Mouse (Mus musculus): Measurements from ENCODE around the gene Lyl1.

The Lyl1 gene

GRCm38 (mm10) chr8:84722850-84723570 lies 21.8 kb downstream of the Lyl1 start, which contains the start of gene G430095P16Rik:
TSS of gene G430095P16Rik (plus strand) at chr8:84723007.
- DNase-seq (ENCODE audit: low spot score) = no peak

DNA sequence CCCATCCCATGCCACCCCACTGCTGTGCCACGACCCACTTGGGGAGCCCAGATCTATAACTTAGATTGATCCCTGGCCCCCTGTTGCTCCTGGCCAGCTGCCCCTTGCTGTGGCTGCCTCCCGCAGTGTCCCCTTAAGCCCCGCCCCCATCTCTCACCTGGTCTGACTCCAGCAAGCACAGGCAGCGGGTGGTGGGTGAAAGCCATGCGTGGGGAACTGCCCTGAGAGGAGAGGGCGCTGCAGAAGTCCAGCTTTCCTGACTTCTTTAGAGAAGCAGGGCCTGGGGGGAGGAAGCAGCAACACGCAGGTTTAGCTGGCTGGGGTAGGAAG lies 22.3 kb downstream of the Lyl1 start:
- DNase-seq (ENCODE audit: low spot score) = no peak

- no peak for DNase-seq (ENCODE audit: low spot score)
These were observed 23.4 kb downstream of the Lyl1 start for GRCm38 (mm10) chr8:84724683-84725082.

DNA sequence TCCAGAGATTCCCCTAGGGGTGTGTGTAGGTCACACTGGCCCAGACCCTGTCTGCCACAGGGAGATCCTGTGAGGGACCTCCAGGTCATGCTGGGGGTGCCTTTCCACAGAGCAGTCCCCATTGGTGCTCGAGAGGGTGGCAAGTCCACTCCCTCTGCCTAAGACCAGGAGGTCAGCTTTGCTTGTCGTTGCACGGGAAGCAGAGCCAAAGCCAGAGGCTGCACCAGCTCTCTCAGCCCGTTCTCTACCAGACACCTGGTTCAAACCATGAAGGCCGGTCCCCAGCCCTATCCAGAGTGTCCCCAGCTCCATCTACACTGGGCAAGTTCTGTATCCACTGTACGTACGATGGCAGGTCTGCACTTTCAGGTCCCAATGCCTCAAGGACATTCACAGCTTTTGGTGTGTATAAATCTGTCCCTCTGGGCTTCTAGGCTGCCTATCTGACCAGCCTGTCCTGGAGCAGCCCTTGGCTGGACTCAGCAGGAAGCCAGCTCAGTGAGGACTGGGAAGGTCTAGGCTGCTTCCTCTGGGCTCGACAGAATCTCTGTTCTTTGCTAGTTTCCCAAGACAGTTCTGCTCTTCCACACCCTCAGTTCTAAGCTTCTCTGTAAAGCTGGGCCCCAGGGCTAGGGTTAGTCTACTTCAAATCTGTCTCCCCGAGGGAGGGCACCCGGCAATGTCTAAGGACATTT lies 24.1 kb downstream of the Lyl1 start:
- no peak for DNase-seq (ENCODE audit: low spot score)

DNA sequence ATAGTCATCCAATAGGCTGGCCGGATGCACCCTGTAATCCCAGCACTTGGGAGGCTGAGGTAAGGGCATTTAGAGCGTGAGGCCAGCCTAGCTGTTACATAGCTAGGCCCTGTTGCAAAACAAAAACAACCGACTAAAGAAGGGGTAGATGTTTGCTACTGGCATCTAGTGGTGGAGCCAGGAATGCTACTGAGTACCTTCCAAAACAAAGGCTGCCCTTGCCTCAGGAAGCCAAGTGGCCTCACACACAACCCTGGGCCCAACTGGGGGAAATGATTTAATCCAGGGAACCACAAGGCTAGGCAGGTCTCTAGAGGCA lies 24.6 kb downstream of the Lyl1 start:
- no peak for DNase-seq (ENCODE audit: low spot score)

DNA sequence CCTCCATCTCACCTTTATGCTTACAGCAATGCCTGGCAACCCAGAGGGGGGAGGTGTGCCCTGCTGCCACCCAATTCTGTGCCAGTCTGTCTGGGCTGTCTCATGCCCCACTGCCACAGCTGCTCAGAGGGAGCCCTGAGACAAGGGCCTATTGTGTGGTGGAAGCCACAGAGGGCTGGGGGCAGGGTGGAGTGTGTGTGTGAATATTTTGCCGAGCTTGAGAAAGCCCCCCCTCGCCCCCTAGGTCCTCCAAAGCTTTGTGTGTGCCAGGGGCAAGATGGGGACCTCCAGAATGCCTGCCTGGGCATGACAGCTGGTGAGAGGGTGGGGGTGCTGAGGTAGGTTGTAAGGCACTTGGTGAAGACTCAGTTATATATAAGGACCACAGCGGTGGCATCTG lies 27.2 kb downstream of the Lyl1 start:
- DNase-seq (ENCODE audit: low spot score) = no peak

DNA sequence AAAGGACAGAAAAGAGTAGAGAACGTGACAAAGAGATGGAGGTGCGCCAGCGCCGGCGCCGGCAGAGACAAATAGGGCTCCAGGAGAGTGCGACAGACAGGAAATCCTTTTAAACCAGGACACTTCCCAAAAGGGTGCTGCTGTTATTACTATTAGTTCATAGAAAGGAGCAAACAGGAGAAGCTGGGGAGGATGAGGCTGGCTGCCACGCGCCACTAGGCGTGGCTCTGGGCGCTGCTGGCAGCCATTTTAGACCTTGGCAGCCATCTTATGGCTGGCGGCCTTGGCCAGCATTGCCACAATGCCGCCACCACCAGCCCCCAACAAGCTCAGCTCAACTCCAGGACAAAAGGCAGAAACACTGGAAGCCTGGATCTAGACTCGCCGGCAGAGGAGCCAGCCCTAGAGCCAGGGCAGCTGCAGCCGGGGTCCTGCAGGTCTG lies 28.7 kb downstream of the Lyl1 start:
- no peak for DNase-seq (ENCODE audit: low spot score)

DNA sequence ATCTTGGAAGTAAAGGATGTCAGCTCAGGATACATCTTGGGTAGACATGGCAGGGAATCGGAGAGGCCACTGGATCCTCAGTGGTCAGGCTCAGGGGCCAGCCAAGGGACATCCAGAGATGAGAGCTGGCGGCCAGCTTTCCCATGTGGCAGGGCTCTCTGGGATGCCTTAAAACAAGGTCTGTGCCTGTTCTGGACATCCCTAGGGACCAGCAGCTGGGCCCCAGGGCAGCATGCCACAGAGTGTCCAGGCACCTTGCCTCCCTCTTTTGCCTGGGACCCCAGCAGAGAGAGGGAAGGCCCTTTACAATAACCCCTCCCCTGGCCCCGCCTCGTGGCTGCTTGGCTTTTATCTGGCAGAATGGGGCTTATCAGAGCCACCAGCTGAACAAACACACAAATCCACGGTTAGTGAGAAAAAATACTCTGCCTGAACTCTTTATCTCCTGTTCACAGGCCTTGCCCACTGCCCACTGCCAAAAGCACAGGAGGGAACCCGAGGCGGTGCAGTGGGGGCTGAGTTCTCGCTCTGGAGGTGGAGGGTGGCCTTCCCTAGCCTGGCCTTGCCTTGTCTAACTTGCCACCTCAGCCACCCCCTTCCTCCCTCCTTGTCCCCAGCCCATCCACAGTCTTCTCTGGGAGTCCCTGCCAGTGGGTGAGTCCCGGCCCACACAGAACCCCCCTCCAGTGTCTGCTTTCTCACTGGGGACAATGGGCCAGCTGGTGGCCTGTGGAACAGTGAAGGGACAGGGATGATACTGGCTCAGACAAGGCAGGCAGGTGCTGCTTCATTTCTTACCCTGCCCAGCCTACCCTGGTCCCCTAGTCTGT lies 29.5 kb downstream of the Lyl1 start:
- no peak for DNase-seq (ENCODE audit: low spot score)

DNA sequence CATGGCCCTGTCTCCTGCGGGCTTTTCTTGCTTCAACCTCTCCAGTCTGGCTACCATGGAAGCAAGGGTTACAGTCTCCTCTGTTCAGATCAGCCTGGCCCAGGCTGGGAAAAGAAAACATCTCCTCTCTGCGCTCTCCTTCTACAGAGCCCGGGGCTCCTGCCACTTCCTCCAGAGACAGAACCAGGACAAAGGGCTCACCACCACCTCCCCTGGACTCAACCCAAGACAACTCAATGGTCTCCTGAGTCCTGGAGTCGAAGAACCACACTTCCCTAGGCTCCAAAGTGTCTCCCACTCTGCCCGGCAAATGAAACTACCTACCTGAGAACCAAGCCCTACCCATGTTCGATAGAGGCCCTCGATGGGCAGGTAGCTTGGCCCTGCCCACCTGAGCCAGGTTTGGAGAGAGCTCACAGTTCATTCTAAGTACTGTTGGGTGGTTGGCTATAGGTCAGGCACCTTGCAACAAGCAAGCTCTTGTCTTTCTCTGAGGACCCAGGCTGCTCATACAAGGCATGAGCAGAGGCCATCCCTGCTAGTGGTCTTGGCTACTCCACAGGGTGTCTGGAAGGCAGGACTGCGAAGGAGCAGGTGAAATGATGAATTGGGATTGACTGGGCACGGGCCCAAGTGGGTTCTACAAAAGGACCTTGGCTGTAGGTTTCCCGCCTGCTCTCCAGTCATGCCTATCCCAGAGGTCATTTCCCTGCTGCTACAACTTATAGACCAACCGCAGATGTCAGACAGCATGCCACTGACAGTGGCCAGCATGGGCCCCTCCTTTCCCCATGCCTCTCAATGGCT lies 30.3 kb downstream of the Lyl1 start:
- no peak for DNase-seq (ENCODE audit: low spot score)

DNA sequence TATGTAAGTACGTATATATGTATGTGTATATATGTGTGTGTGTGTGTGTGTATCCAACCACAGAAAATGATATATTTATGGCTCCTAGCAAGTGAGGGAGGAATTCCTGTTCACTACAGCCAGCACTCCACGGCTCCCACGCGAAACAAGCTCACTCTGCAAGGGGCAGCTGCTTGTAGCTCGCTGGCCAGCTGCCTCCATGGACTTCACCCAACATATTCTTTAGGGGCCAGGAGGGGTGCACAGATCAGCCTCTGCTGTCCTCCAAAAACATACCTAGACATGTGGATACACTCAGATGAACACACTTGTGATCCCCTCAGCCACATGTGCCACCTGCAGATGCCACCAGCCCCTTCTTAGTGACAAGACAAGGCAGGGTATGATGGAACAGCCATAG lies 31.3 kb downstream of the Lyl1 start:
- no peak for DNase-seq (ENCODE audit: low spot score)

DNA sequence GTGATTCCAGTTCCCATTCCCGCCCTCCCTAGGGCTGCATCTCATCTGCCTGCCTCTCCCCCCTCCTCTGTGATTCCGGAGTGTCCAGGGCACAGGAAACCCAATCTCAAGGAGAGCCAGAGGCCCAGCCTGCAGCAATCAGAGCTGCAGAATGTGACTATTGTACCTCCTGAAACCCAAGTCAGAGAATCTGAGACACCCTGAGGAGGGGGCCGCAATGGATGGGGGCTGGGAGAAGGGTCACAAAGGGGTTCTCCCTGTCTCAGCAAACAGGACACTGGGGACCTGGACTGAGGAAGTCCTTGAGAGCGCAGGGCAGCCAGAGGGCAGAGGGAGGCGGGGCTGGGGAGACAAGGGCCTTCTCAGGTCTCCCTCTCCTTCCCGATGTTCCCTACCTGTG lies 31.7 kb downstream of the Lyl1 start:
- no peak for DNase-seq (ENCODE audit: low spot score)

DNA sequence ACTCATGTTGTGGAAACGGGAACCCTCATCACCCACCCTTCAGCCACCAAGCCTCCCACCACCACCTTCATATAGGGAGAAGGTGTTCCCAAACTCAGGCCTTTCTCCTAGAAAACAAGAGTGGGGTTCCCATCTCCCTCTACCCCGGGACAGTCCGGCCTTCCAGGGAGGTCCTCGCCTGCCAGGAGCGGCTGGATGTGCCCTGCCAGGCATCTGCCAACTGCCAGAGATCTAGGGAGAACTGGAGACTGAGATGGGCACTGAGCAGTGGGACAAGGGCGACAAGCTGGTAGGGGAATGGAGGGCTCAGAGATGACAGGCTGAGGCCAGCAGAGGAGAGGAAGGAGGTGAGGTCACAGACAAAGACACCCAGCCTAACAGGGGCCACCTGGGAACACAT lies 32.7 kb downstream of the Lyl1 start:
- DNase-seq (ENCODE audit: low spot score) = no peak

GRCm38 (mm10) chr8:84734680-84735079 lies 33.4 kb downstream of the Lyl1 start:
- no peak for DNase-seq (ENCODE audit: low spot score)

DNA sequence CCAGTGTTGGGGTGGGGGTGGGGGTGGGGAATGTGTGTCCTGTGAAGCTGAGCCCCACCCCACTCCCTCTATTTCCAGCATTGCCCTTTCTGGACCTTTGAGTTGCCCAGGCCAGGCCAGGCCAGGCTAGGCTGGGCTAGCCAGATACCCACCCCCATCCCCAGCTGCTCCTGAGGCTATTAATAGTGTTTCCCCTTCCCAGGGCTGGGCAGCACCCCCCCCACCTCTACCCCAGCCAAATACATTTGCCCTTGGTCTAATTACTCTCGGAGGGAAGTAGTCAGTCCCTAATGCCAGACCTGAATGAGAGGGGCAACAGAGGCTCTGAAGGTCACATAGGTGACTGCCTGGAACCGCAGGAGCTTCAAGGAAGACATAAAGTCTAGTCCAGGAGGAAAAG lies 34.3 kb downstream of the Lyl1 start:
- no peak for DNase-seq (ENCODE audit: low spot score)

- no peak for DNase-seq (ENCODE audit: low spot score)
These were observed 35.3 kb downstream of the Lyl1 start for GRCm38 (mm10) chr8:84736521-84736920.

DNA sequence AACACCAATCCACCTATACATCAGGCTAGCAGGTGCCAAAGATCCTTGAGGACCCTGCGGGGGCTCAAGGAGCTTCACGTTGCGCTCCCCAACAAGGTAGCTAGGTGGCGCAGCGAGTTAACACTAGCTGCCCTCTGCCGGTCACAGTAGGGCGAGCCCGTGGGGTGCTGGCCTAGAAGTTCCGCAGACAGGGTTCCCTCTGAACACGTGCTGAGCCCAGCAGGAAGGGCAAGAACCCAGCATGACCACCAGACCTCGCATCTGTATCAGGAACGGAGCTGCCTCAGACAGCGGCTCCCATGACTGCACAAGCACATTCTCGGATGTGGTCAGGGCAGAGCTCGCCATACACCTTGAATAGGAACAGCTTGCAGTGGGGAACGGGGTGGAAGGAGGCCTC lies 36.4 kb downstream of the Lyl1 start:
- DNase-seq (ENCODE audit: low spot score) = peak; percentile 90

GRCm38 (mm10) chr8:84738266-84738665 lies 37.0 kb downstream of the Lyl1 start:
- no peak for DNase-seq (ENCODE audit: low spot score)

DNA sequence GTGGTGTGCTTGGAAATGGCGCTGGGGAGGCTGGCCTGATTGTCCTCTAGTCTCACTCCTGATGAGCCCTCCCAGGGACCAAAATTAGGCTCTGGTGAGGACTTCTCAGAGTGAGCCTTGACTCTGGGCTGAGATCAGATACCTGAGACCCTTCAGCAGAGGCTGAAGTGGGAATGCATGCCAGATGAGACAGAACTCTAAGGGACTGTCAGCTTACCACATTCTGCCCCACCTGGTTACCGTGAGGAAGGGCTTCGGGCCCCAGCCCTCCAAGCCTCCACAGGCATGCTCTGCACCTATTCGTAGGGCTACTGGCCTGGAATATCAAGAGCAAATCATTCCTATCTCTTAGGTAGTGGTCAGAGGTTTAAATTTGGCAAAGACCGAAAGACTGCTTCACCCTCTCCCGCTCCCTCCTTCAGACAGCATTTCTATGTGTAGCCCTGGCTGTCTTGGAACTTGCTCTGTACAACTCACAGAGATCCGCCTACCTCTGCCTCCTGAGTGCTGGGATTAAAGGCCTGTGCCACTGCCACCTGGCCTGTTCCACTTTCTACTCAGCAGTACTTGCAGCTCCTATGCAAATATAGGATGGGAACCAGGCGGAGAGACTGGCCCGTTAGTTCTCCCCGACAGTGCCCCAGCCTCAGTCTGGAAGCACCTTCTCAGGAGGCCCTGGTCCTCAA lies 37.6 kb downstream of the Lyl1 start:
- no peak for DNase-seq (ENCODE audit: low spot score)

DNA sequence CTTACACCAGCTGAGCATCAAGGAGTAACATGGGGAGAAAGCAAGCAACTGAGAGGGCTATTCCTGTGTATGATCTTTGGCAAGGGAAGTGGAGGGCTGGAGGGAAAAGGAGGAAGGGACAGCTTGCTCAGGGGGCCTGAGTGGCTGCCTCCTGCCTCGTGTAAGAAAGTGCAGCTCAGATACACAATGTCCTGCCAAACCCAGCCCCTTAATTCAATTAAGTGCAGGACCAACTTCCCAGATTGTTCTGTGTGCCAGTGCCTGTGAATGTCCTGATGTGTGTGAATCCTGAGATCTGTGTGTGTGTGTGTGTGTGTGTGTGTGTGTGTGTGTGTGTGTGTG lies 38.1 kb downstream of the Lyl1 start:
- no peak for DNase-seq (ENCODE audit: low spot score)

- no peak for DNase-seq (ENCODE audit: low spot score)
These were observed 39.9 kb downstream of the Lyl1 start for GRCm38 (mm10) chr8:84740895-84741843.
